Mouse (Mus musculus): Measurements from ENCODE around the gene Gm49394.

DNA sequence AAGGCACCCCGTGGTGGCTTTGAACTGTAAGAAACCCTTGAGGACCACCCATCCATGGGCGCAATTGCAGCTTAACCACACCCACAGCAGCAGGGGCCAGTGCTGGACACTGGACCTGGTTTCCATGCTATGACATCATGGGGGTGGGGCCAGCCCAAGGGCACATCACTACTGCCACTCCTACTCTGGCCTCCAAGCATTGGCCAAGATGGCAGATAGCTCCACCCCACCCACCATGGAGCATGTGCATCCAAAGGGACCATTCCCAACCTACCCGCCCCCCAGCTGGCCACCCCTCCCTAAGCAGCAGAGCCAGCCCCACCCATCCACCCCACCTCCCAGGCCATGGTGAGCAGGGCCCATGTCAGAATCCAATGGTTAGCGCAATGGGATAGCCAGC, 13.7 kb downstream of the Gm49394 start:
- no peak for TF ChIP-seq POLR2A (IDR thresholded peaks at IDR 0.05; ENCODE audit: borderline replicate concordance, insufficient read depth, low read length)
- no peak for TF ChIP-seq CTCF (IDR thresholded peaks at IDR 0.05; ENCODE audit: borderline replicate concordance, insufficient read depth, low read depth, low read length)
